10 mouse cellular contexts compared by ENCODE assay signal in the genomic region with DNA sequence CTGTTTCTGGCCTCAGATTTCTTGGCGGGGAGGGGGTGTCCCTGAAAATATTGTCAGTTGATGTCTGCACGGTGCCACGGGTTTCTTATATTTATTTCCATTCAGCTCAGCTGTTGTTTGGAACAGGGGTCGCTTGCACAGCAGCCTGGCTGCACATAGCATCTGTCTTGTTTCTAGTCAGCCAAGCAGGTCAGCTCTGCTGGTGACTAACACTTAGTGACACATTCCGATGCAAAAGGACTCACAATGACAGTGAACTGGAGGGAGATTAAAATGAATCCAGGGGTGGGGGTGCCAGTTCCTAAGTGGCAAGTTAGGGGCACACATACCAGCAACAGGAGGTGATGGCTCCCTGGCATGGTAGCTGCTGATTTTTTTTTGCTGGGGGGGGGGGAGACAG. TPM values are rescaled to one million over a fixed set of nuclear protein-coding genes. Genes with fewer than 3 reads are reported as not detected.
DNase-seq lines count a peak whose midpoint lies in the region; ATAC-seq and TF ChIP-seq lines count a peak whose summit lies in the region.
"Had no signal": no experiment of that assay in that cellular context is flagged by ENCODE, and none has a peak within 500 bp of the region (broad histone marks: within the 10 kb centered on the region; RNA-seq: fewer than 3 reads in every experiment).

No protein-coding gene starts in this region.

- H3K4me1 ChIP-seq in cerebellum, adult 2 months (ENCODE audit: control insufficient read depth, insufficient read depth, low read length) = peaks cover 20% of the 10 kb centered on the region; the same call in 1 of the 2 replicates
- no peaks in the 10 kb centered on the region for H3K4me1 ChIP-seq in lung, embryonic 14.5 days (ENCODE audit: insufficient read depth)
- H3K4me1 ChIP-seq in limb, embryonic 10.5 days = peaks cover 19% of the 10 kb centered on the region

- H3K9ac ChIP-seq in lung, embryonic 14.5 days = no peak overlapping the region
- H3K9ac ChIP-seq: liver, embryonic 12.5 days had no signal

- peak overlapping the region; percentile 58 for H3K4me2 ChIP-seq in lung, embryonic 14.5 days

- H3K4me3 ChIP-seq in cerebellum, adult 2 months (replicated peaks; ENCODE audit: insufficient read depth, low read depth, low read length) = peak overlapping the region; percentile 89
- H3K4me3 ChIP-seq in lung, embryonic 14.5 days (ENCODE audit: low read depth, low read length) = no peak overlapping the region
- 0 out of 2 replicates have a peak overlapping the region, but pooled peaks have one; percentile 47 for H3K4me3 ChIP-seq in limb, embryonic 10.5 days
- H3K4me3 ChIP-seq: myocyte had no signal

- 6% methylated on average over 5 of the region's 5 CpGs for WGBS in cerebellum, adult 2 months
- WGBS in lung, embryonic 14.5 days = 8% methylated on average over 5 of the region's 5 CpGs
- 18% methylated on average over 5 of the region's 5 CpGs for WGBS in limb, embryonic 10.5 days

- peak; percentile 24; the same call in 1 of the 2 replicates for ATAC-seq in lung, embryonic 14.5 days (ENCODE audit: insufficient read depth)

- no peaks in the 10 kb centered on the region for H3K9me3 ChIP-seq in lung, embryonic 14.5 days (ENCODE audit: low read depth, low read length)
- H3K9me3 ChIP-seq in limb, embryonic 10.5 days (replicated peaks) = no peaks in the 10 kb centered on the region
- H3K9me3 ChIP-seq: liver, embryonic 12.5 days had no signal

- DNase-seq in cerebellum, adult 2 months = no peak
- no peak for DNase-seq in cerebellum, postnatal 4 days (ENCODE audit: low spot score in 2 of 2)
- DNase-seq in lung, embryonic 14.5 days = peak; percentile 35
- DNase-seq in lung, postnatal 10 days = no peak
- no peak for DNase-seq in limb, embryonic 10.5 days (ENCODE audit: low spot score)
- DNase-seq in retina, postnatal 1 day = peak; percentile 78
- DNase-seq in urinary bladder, postnatal 14 days (ENCODE audit: low spot score) = no peak
- DNase-seq in testis, postnatal 10 days (ENCODE audit: low spot score) = no peak

- no peaks in the 10 kb centered on the region for H3K27me3 ChIP-seq in cerebellum, adult 2 months (ENCODE audit: control insufficient read depth, insufficient read depth, low read length)
- peaks cover 21% of the 10 kb centered on the region for H3K27me3 ChIP-seq in lung, embryonic 14.5 days (ENCODE audit: insufficient read depth, low read length)
- peaks cover 80% of the 10 kb centered on the region for H3K27me3 ChIP-seq in limb, embryonic 10.5 days (ENCODE audit: low read depth, poor library complexity, severe bottlenecking)

- no peaks in the 10 kb centered on the region for H3K36me3 ChIP-seq in lung, embryonic 14.5 days (ENCODE audit: insufficient read depth)
- H3K36me3 ChIP-seq in limb, embryonic 10.5 days = no peaks in the 10 kb centered on the region
- H3K36me3 ChIP-seq: liver, embryonic 12.5 days had no signal

- no peak for TF ChIP-seq POLR2A in cerebellum, adult 2 months (IDR thresholded peaks at IDR 0.05; ENCODE audit: borderline replicate concordance, insufficient read depth, low read length)

- no peak for TF ChIP-seq CTCF in cerebellum, adult 2 months (IDR thresholded peaks at IDR 0.05; ENCODE audit: borderline replicate concordance, insufficient read depth, low read depth, low read length)
- no peak for TF ChIP-seq CTCF in lung, embryonic 14.5 days (IDR thresholded peaks at IDR 0.05; ENCODE audit: low read depth)

- peak overlapping the region; percentile 93 for H3K27ac ChIP-seq in cerebellum, adult 2 months (ENCODE audit: insufficient read depth, low read length)
- H3K27ac ChIP-seq in lung, embryonic 14.5 days (ENCODE audit: low read depth) = no peak overlapping the region
- H3K27ac ChIP-seq in limb, embryonic 10.5 days = no peak overlapping the region
- H3K27ac ChIP-seq: liver, embryonic 12.5 days had no signal

RNA-seq across cellular contexts. Expression of a gene that starts 0.8 kb away (rescaled TPM):
- polyA plus RNA-seq in cerebellum, adult 2 months (2012; rRNA removed) = 371 and 430 TPM in 2 replicates
- polyA plus RNA-seq in lung, embryonic 14.5 days (2014; fragmentation: Nextera tagmentation; extraction: Ambion mirVana) = 0.14 and 0.20 TPM in 2 replicates
- 0.28 and 0.61 TPM in 2 replicates for polyA plus RNA-seq in limb, embryonic 10.5 days (2016; fragmentation: Nextera tagmentation; extraction: Ambion mirVana)

Comparison
In these comparisons a context has a peak if more than half of its experiments do, and no peak if none do; other contexts are left out.
1. DNase-seq: peak in lung, embryonic 14.5 days (single experiment) and retina, postnatal 1 day (single experiment); none in cerebellum, adult 2 months (0 of 2), cerebellum, postnatal 4 days (0 of 2), lung, postnatal 10 days (single experiment), limb, embryonic 10.5 days (single experiment), urinary bladder, postnatal 14 days (single experiment) and testis, postnatal 10 days (single experiment).
2. RNA of a gene that starts 0.8 kb away (polyA plus RNA-seq): 371 to 430 TPM in cerebellum, adult 2 months; 0.28 to 0.61 TPM in limb, embryonic 10.5 days and 0.14 to 0.20 TPM in lung, embryonic 14.5 days; every median in the first group is over 100 times any median in the second.